Mouse (Mus musculus): ENCODE measurements around the gene Fgf15. TPM values are rescaled to one million over a fixed set of nuclear protein-coding genes. Genes with fewer than 3 reads are reported as not detected.

Fgf15 gene
- polyA plus RNA-seq, 1 experiment from 2014 or later = not detected

DNA sequence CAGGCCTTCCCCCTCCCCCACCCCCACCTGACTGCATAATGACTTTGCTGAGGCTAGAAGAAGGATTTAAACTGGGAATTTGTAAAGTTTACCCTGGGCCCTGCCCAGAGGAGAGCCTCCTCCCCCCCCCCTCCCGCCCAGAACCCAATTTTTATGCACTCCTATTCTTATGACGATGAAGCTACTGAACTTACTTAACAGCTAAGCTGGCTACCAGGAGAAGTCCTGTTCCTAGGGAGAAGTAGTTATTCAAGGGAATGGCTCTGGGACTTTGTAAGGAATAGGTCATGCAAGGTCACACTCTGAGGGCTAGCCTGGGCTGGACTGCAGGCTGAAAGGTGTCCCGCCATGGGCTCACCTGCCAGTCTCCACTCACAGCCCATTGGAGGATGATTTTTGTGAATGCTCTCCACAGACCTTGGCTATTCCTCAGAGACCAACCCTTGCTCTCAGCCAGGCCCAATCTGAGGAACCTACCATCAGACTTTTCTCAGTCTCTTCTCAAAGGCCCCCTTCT lies 38.4 kb upstream of the Fgf15 start:
- 69% methylated on average over 3 of the region's 3 CpGs for whole genome bisulfite sequencing
- TF ChIP-seq EP300 (optimal IDR thresholded peaks at IDR 0.05) (no peak), CTCF (IDR thresholded peaks at IDR 0.05; ENCODE audit: low read depth) (no peak)
- Histone ChIP-seq H3K4me1 (replicated peaks; ENCODE audit: control insufficient read depth, insufficient read depth) (no peaks in the 10 kb centered on the region), H3K4me2 (replicated peaks; ENCODE audit: low read depth) (no peak overlapping the region), H3K4me3 (ENCODE audit: low read depth, low read length) (no peak overlapping the region), H3K9ac (ENCODE audit: low read length) (no peak overlapping the region), H3K27ac (replicated peaks) (no peak overlapping the region), H3K36me3 (ENCODE audit: control insufficient read depth, insufficient read depth, low read length) (no peaks in the 10 kb centered on the region), H3K9me3 (ENCODE audit: control insufficient read depth, low read length) (no peaks in the 10 kb centered on the region), H3K27me3 (ENCODE audit: control insufficient read depth, insufficient read depth, low read length) (peaks cover 11% of the 10 kb centered on the region; the same call in 1 of the 2 replicates)
- ATAC-seq (ENCODE audit: low FRiP score, low TSS enrichment) = no peak
- DNase-seq (ENCODE audit: low spot score) = no peak

DNA sequence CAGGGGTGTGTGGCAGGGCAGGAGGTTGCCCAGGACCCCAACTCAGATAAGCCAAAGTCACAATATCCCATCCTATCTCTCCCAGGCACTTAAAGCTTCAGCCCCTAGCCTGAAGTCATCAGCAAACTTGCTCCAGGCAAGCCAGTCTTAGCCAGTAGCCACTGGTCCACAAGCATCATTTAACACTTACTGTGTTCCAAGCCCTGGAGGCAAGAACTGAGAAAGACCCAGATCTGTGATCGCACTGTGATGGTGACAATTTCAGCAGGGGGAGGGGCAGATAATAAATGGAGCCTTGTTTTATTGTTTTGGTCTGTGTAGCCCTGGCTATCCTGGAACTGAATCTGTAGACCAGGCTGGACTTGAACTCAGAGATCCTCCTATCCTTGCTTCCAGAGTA lies 37.6 kb upstream of the Fgf15 start:
- H3K9me3 ChIP-seq (ENCODE audit: control insufficient read depth, low read length) = no peaks in the 10 kb centered on the region
- ATAC-seq (ENCODE audit: low FRiP score, low TSS enrichment) (no peak), DNase-seq (ENCODE audit: low spot score) (no peak)
- TF ChIP-seq EP300 (optimal IDR thresholded peaks at IDR 0.05) (no peak), CTCF (IDR thresholded peaks at IDR 0.05; ENCODE audit: low read depth) (no peak)
- H3K27me3 ChIP-seq (ENCODE audit: control insufficient read depth, insufficient read depth, low read length) = peaks cover 11% of the 10 kb centered on the region; the same call in 1 of the 2 replicates
- WGBS = 87% methylated on average over 1 of the region's 1 CpGs
- H3K36me3 ChIP-seq (ENCODE audit: control insufficient read depth, insufficient read depth, low read length) = no peaks in the 10 kb centered on the region
- no peak overlapping the region for H3K4me3 ChIP-seq (ENCODE audit: low read depth, low read length)
- no peak overlapping the region for H3K9ac ChIP-seq (ENCODE audit: low read length)
- no peak overlapping the region for H3K27ac ChIP-seq (replicated peaks)
- H3K4me2 ChIP-seq (replicated peaks; ENCODE audit: low read depth) = no peak overlapping the region
- no peaks in the 10 kb centered on the region for H3K4me1 ChIP-seq (replicated peaks; ENCODE audit: control insufficient read depth, insufficient read depth)

- ATAC-seq (ENCODE audit: low FRiP score, low TSS enrichment) = no peak
- Histone ChIP-seq H3K9ac (ENCODE audit: low read length) (no peak overlapping the region), H3K9me3 (ENCODE audit: control insufficient read depth, low read length) (no peaks in the 10 kb centered on the region), H3K4me3 (ENCODE audit: low read depth, low read length) (peak overlapping the region; percentile 17; the same call in 1 of the 2 replicates), H3K4me1 (replicated peaks; ENCODE audit: control insufficient read depth, insufficient read depth) (no peaks in the 10 kb centered on the region), H3K27me3 (ENCODE audit: control insufficient read depth, insufficient read depth, low read length) (peaks cover 11% of the 10 kb centered on the region; the same call in 1 of the 2 replicates), H3K4me2 (replicated peaks; ENCODE audit: low read depth) (no peak overlapping the region), H3K27ac (replicated peaks) (no peak overlapping the region), H3K36me3 (ENCODE audit: control insufficient read depth, insufficient read depth, low read length) (no peaks in the 10 kb centered on the region)
- no peak for DNase-seq (ENCODE audit: low spot score)
- 1% methylated on average over 65 of the region's 72 CpGs for WGBS
- TF ChIP-seq EP300 (optimal IDR thresholded peaks at IDR 0.05) (no peak), CTCF (IDR thresholded peaks at IDR 0.05; ENCODE audit: low read depth) (no peak)
Measured at GRCm38 (mm10) chr7:144861056-144861768, 35.1 kb upstream of the Fgf15 start.

DNA sequence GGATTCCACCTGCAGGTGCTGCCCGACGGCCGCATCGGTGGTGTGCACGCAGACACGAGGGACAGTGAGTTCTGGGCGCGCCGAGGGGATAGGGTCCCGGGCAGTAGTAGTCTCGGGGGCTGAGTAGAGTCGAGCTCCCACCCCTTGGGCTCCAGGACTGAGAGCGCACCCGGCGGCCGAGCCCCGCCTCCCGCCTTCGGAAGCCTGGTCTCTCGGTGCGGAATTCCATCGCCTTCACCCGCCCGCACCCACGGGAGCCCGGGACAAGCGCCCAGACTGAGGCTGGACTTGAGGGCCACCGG lies 34.6 kb upstream of the Fgf15 start:
- H3K9me3 ChIP-seq (ENCODE audit: control insufficient read depth, low read length) = no peaks in the 10 kb centered on the region
- TF ChIP-seq EP300 (optimal IDR thresholded peaks at IDR 0.05) (no peak), CTCF (IDR thresholded peaks at IDR 0.05; ENCODE audit: low read depth) (no peak)
- no peaks in the 10 kb centered on the region for H3K36me3 ChIP-seq (ENCODE audit: control insufficient read depth, insufficient read depth, low read length)
- H3K4me3 ChIP-seq (ENCODE audit: low read depth, low read length) = peak overlapping the region; percentile 17; the same call in 1 of the 2 replicates
- no peaks in the 10 kb centered on the region for H3K4me1 ChIP-seq (replicated peaks; ENCODE audit: control insufficient read depth, insufficient read depth)
- no peak for ATAC-seq (ENCODE audit: low FRiP score, low TSS enrichment)
- DNase-seq (ENCODE audit: low spot score) = peak; percentile 25
- under 1% methylated on average over 28 of the region's 28 CpGs for WGBS
- no peak overlapping the region for H3K27ac ChIP-seq (replicated peaks)
- peaks cover 11% of the 10 kb centered on the region; the same call in 1 of the 2 replicates for H3K27me3 ChIP-seq (ENCODE audit: control insufficient read depth, insufficient read depth, low read length)
- no peak overlapping the region for H3K9ac ChIP-seq (ENCODE audit: low read length)
- no peak overlapping the region for H3K4me2 ChIP-seq (replicated peaks; ENCODE audit: low read depth)

DNA sequence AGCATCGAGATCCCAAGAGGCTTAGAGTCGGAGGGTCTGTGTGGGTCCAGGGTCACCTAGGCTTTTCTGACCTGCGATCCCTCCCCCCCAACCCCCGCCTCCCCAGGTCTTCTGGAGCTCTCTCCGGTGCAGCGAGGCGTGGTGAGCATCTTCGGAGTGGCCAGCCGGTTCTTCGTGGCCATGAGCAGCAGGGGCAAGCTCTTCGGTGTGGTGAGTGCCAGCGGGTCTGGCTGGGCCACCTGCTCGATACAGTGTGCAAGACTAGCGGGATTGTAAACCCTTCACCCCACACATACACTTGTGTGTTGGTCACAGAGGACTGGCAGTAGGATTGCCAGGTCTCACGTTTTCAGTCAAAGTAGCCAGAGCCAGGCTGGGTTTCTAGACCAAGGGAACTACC lies 34.2 kb upstream of the Fgf15 start:
- Histone ChIP-seq H3K4me2 (replicated peaks; ENCODE audit: low read depth) (no peak overlapping the region), H3K9ac (ENCODE audit: low read length) (no peak overlapping the region), H3K4me3 (ENCODE audit: low read depth, low read length) (no peak overlapping the region), H3K36me3 (ENCODE audit: control insufficient read depth, insufficient read depth, low read length) (no peaks in the 10 kb centered on the region), H3K9me3 (ENCODE audit: control insufficient read depth, low read length) (no peaks in the 10 kb centered on the region), H3K27me3 (ENCODE audit: control insufficient read depth, insufficient read depth, low read length) (peaks cover 11% of the 10 kb centered on the region; the same call in 1 of the 2 replicates), H3K4me1 (replicated peaks; ENCODE audit: control insufficient read depth, insufficient read depth) (no peaks in the 10 kb centered on the region), H3K27ac (replicated peaks) (no peak overlapping the region)
- 2% methylated on average over 15 of the region's 15 CpGs for WGBS
- ATAC-seq (ENCODE audit: low FRiP score, low TSS enrichment) (no peak), DNase-seq (ENCODE audit: low spot score) (no peak)
- TF ChIP-seq EP300 (optimal IDR thresholded peaks at IDR 0.05) = no peak
- no peak for TF ChIP-seq CTCF (IDR thresholded peaks at IDR 0.05; ENCODE audit: low read depth)

- DNase-seq (ENCODE audit: low spot score) (no peak), ATAC-seq (ENCODE audit: low FRiP score, low TSS enrichment) (no peak)
- Histone ChIP-seq H3K27me3 (ENCODE audit: control insufficient read depth, insufficient read depth, low read length) (peaks cover 11% of the 10 kb centered on the region; the same call in 1 of the 2 replicates), H3K4me2 (replicated peaks; ENCODE audit: low read depth) (no peak overlapping the region), H3K36me3 (ENCODE audit: control insufficient read depth, insufficient read depth, low read length) (no peaks in the 10 kb centered on the region), H3K9me3 (ENCODE audit: control insufficient read depth, low read length) (no peaks in the 10 kb centered on the region), H3K9ac (ENCODE audit: low read length) (no peak overlapping the region), H3K27ac (replicated peaks) (no peak overlapping the region), H3K4me1 (replicated peaks; ENCODE audit: control insufficient read depth, insufficient read depth) (no peaks in the 10 kb centered on the region), H3K4me3 (ENCODE audit: low read depth, low read length) (no peak overlapping the region)
- TF ChIP-seq EP300 (optimal IDR thresholded peaks at IDR 0.05) (no peak), CTCF (IDR thresholded peaks at IDR 0.05; ENCODE audit: low read depth) (no peak)
- 6% methylated on average over 18 of the region's 18 CpGs for WGBS
Measured at GRCm38 (mm10) chr7:144862712-144863111, 33.6 kb upstream of the Fgf15 start.

Data from stomach, postnatal 0 days (tissue).